Mouse (Mus musculus) layer of hippocampus, adult 9-11 months (tissue): ENCODE measurements around the gene Tor1aip2.
A peak's percentile ranks its signal among the peaks of the same experiment; 100 is the strongest.

Experiments
- DNase-seq: peaks from one replicate; pipeline ENCODE4 v3.0.0; 2022

The Tor1aip2 gene

DNA sequence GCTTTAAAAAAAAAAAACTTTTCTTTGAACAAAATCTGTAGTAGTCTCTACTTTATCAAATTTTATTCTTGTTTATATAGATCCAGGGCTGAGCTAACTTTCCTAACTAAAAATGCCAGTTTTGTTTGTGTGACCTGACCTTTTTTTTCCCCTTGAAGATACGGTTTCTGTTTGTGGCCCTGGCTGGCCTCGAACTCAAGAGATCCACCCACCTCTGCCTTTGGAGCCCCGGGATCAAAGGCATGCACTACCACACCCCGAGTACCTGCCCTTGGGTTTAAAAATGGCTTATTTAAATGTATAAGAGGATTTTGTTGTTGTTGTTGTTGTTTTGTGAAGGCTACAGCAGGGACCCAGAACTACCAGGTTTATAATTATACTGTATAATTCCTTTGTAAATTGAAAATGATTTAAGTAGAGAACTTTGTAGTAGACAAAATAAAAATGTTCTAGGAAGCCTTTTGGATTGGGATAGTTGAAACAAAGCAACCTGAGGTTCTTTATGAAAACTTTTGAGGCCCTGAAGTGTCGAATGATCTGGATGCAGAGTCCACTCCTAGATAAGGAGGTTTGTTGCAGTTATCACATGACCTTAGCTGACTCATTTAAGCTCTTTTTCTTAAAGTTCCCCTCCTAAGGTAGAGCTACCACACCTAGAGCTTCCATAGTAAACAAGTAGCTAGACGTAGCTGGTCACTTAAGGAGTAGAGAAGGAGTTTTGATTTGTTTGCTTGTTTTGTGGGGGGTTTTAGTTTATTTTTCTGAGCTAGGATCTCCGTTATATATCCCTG is 6.4 kb downstream of the Tor1aip2 start:
- DNase-seq = no peak

DNA sequence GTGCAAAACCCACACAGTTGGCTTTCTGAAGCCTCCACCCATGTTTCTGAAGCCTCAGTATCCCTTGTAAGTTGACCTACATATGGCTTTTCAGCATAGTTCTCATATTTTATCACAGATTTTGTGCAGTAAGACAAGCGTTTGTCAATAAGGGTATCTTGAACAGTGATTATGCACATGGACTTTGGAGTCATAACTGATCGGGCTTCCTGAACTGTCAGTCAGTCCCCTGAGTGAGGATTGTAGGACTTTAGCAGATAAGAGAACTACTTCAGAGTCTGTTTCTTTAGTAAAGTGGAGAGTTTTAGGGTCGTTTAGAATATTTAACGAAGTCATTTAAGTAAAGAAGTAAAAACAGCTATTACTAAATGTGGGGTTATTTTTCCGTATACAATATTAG is 7.3 kb downstream of the Tor1aip2 start:
- DNase-seq = no peak

DNA sequence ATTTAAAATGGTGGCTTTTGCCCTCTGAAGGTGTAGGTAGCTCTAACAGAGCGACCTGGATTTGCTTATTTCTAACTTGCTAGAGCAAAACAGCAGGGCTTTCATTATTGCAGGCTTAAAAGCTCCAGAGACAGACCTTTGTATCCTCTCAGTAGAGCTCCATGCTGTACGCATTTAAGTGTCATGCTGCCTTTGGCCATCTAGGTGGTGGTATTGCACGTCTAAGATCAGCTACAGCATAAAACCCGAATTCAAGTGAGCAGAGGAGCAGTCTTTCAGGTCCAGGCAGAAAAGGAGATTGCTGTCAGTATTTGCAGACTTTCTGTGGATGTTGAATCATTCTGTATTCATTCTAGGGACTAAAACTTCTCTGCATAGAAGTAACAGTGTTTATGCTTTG is 7.8 kb downstream of the Tor1aip2 start:
- DNase-seq = peak; percentile 33

DNA sequence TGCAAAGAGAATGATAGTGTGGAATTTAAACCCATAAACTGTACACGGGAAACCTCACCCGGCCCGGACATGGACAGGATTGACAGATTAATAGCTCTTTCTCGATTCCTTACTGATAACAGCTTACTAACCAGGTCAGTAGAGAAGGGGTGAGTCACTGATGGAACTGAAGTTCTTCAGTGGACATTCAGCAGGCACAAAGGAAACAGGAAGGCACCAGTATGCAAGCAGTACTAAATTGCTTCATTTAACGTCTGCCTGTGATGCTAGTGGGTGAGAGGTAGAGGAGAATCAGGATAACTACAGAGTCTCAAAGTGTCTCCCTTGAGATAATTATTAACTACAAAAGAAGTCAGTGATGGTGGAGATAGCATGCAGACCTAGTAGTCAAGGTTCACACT is 9.0 kb downstream of the Tor1aip2 start:
- no peak for DNase-seq

- no peak for DNase-seq
Measured at GRCm38 (mm10) chr1:156046688-156047087, 11.5 kb downstream of the Tor1aip2 start.

DNA sequence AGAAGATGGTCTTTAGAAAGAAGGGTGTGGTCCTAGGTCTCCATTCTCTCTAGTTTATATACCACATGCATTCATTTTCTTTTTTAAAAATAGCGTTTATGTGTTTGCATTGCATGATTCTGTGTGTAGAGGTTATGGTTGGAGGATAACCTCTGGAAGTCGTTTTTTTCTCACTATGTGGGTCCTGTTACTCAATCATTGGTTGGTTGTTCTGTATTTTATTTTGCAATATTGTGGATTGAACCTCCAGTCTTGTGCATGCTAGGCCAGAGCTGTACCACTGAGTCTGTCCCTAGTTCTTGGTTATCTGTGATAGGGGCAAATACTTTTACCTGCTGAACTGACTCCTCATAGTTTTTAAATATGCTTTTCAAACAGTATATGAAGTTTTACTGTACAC is 23.0 kb downstream of the Tor1aip2 start:
- DNase-seq = no peak

GRCm38 (mm10) chr1:156062193-156062592 is 27.0 kb downstream of the Tor1aip2 start:
- no peak for DNase-seq

DNA sequence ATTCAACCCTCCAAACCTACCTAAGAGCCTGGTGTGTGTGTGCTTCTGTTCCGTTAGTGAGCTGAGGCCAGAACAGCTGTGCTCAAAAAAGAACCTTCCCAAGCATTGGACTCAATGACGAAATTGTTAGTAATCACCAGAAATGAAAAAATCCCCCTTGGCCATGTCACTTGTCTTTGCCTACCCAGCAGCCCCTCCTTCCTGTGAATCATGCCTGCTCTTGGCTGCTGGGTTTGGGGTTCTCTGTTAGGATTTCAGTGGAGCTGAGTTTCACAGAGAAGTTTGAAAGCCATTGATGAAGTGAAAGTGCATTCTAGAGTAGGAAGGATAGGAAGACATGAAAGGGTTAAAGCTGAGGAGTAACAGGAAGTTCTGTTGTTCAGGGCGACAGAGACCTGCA is 30.9 kb downstream of the Tor1aip2 start:
- DNase-seq = no peak

GRCm38 (mm10) chr1:156070106-156070505 is 34.9 kb downstream of the Tor1aip2 start:
- no peak for DNase-seq

GRCm38 (mm10) chr1:156073169-156073821 is 38.1 kb downstream of the Tor1aip2 start:
- DNase-seq = no peak

DNA sequence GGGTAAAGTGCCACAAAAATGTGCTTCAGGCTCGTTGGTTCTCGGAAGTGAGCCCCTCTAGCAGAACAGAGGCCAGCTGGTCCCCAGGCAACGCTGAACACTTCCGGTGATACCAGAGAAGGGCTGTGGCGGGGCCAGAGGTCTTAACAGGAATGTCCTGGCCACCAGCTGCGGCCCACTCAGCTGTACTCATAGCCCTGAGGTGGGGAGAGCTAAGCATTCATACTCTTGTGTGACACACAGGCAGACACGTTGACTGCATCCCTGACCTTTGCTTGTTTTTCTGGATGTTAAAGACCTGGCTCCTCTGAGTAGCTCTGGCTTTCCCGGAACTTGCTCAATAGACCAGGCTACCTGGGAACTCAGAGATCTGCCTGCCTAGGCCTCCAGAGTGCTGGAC is 39.4 kb downstream of the Tor1aip2 start:
- no peak for DNase-seq

DNA sequence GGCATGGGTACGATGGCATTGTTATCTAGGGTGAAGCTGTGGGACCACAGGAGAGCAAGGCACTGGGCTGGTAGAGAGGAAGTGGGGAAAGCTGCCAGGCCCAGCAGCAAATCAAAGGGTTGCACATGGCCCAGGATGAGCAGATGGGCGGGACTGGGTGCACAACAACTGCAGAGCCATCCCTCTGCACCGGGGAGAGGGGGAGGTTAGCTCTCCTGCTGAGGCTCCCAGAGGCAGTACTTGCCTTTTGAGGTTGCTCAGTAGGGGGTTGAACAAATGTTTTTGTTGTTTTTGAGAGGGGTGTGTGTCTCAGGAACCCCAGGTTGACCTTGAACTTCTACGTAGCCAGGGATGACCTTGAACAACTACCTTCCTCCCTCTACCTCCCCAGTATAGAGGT is 41.3 kb downstream of the Tor1aip2 start:
- DNase-seq = no peak

- no peak for DNase-seq
Measured at GRCm38 (mm10) chr1:156077655-156078054, 42.5 kb downstream of the Tor1aip2 start.

DNA sequence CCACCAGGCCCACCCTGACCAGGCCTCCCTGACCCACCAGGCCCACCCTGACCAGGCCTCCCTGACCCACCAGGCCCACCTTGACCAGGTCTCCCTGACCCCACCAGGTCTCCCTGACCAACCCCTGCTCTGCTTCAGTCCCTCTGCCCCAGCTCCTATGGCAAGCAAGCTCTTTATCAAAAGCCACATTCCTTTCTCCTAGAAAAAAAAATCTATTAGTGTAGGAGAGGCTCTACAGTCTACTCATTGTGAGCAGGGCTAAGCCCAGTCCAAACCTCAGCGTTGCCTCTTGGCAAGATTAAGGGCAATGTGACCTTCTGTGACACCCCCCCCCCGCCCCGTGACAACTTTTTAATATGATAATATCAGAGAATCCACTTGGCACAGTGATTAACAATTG is 49.4 kb downstream of the Tor1aip2 start:
- DNase-seq = no peak

GRCm38 (mm10) chr1:156085770-156086169 is 50.6 kb downstream of the Tor1aip2 start:
- peak; percentile 19 for DNase-seq

GRCm38 (mm10) chr1:156087586-156087985 is 52.4 kb downstream of the Tor1aip2 start:
- DNase-seq = no peak

DNA sequence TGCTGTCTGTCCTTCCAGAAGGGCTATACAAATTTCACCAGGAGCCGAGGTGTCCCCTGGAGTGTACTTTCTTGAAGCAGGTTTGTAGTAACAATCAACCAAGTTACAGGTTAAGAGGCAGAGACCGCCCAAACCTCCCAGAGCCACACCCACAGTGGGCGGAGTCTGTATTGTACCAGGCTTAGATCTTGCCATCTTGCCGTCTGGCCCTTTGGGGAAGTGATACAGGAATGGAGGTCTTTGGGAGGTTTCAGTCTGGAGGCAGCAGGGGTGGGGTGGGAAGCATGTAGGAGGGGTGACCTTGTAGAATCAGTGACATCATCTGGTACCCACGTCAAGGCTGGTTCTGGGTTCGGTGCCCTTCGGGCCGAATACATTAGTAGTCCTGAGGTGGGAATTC is 54.4 kb downstream of the Tor1aip2 start:
- DNase-seq = no peak

- DNase-seq = no peak
Measured at GRCm38 (mm10) chr1:156090042-156090441, 54.8 kb downstream of the Tor1aip2 start.

DNA sequence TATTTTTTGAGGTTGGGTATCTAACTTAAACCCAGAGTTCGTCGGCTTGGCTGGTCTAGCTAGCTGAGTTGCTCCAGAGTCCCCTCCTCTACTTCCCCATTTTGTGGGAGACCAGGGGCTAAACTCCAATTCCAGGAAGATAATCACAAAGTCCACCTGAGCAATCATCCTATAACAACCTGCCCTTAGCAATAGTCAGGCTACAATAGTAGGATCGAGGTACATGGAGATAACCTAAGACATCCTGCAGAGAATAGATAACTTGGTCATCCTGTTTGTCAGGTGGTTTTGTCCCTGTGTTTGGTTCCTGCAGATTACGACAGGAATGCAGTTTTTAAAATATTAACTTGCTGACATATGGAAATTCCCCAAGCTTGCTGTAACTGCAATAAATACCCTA is 56.6 kb downstream of the Tor1aip2 start:
- DNase-seq = no peak

DNA sequence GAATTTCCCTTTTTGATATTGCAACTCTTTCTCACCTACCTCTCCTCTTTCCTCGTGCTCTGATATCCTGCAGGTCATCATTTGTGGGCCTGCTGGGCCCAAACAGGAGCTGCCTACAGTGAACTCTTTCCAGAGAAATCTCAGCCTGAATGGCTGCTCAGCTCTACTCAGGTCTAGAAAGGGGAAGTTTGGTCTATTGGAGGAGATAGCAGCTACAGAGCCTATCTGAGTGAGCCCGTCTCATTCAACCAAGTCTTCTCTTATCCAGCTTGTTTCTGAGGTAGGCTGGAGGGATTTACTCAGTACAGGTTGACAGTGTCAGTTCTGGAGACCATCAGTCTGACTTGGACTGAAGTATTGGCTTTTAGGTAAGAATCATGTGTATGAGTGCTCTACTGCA is 68.6 kb downstream of the Tor1aip2 start:
- DNase-seq = no peak

- DNase-seq = peak; percentile 6
Measured at GRCm38 (mm10) chr1:156105381-156105780, 70.2 kb downstream of the Tor1aip2 start.

- no peak for DNase-seq
Measured at GRCm38 (mm10) chr1:156107424-156107823, 72.2 kb downstream of the Tor1aip2 start.

DNA sequence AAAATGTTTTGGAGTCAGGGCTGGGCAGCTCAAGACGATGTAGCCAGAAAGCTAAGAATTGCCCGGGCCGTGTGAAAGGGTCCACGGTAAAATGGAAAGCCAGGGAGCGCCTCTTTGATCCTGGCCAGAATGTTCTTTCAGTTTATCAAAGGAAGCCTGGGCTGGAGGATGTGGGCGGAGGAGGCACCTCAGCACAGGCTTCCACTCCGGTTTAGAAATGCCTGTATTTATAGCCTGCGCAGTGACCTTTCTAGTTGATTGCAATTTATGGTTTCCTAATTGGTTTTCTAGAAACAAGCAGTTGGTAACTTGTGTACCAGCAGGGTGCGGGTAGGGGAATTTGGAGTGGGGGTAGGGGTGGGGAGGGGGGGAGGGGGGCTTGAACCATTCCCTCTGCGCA is 73.2 kb downstream of the Tor1aip2 start:
- no peak for DNase-seq

- no peak for DNase-seq
Measured at GRCm38 (mm10) chr1:156111090-156111489, 75.9 kb downstream of the Tor1aip2 start.

GRCm38 (mm10) chr1:156111728-156112127 is 76.5 kb downstream of the Tor1aip2 start:
- DNase-seq = no peak
